Mouse (Mus musculus): ENCODE data around the gene Slk.

The Slk gene

DNA sequence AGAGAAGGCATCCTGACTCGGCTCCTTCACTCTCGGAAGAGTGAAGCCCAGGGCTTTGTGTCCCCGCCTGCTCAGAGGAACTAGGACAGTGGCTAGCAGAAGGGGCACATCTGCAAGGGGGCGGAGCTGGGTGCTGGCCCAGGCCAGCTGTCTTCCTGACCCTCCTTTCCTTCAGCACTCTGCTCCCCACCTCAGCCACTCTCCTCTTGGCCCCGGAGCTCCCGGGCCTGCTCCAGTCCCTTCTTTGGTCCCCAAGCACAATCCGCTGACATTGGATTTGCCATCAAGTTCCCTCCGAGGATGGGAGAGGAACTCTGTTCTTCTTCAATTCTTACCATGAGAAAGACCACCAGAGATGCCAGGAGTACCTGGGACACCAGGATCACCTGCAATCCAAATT, 72.8 kb downstream of the Slk start:
- DNase-seq (ENCODE audit: low spot score) = no peak

DNA sequence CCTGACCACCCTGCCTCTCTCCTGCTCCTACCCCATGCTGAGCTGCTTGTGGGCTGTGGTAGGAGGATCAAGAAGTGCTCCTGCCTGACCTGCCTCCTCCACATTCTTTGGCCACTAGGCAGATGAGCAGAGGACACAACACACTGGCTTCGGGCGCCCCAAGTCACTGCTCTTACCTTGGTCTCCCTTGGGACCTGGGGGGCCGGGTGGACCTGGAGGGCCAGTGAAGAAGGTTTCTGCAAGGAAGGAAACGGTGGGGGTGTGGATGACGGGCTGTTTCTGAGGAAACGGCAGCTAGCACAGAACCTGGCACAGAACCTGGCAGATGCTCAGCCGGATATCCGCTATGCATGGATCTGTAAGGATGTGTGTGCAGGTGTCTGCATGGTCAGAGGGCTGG, 73.7 kb downstream of the Slk start:
- no peak for DNase-seq (ENCODE audit: low spot score)

DNA sequence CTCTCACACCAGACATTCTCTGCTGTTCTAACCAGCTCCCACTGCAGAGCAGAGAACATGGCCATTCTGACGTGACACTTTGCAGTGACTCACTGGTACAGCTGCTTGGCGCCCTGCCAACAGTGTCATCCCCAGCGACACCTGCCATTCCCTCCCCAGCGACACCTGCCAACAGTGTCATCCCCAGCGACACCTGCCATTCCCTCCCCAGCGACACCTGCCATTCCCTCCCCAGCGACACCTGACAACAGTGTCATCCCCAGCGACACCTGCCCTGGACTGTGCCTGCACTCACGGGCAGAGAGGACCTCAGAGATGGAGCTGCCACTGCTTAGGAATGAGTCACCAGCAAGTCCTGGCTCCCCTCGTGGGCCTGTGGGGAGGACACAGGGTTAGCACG, 75.4 kb downstream of the Slk start:
- DNase-seq (ENCODE audit: low spot score) = no peak

DNA sequence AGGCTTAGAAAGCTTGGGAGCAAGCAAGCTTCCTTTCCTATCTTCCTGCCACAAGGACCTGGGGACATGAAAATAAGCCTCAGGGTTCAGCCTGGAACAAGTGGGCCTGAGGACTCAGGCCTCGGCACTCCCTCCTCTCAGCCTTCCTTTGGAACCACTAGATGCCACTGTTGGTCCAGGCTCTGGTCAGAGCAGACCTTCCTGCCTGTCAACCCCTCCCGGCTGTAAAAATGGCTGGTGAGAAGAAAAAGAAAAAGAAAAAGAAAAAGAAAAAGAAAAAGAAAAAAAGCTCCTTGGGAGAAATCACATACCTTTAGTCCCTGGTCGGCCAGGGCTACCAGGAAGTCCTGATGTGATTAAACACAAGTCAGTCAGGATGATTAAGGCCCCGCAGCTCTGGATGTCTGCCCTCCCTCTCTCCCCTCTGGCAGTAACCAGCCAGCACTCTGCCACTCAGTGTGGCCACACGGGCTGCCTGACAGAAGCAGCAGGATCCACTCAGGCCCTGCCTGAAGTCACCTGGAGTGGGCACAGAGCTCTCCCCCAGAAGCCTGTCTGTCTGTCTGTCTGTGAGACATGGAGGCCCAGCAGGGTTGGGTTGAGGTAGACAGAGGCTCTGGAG, 79.5 kb downstream of the Slk start:
- DNase-seq (ENCODE audit: low spot score) = peak; percentile 61

DNA sequence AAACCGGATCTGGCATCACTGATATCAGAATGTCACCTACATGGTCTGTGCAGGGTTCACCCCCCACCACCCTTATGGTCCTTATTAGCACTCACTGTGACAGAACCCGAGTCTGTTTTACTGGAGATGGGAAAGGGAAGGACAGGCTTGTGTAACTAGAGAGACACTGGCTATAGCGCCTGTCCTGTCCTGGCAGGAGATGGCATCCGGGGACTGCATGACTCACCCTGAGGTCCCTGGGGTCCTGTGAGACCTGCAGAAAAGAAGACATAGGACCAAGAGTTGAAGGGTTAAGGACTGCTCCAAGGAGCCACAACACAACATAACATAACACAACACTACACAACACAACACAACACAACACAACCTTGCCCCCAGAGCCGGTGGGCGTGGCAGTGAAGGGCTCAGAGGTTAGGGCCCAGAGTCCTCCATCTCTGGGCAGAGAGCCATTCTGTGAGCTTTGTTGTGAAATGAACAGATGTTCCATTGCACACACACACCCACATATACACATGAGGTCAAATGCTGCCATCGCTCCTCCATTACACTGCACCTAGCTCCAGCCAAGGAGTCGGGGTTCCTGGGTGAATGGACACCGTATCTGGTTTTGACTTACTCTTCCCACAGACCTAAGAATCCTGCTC, 80.4 kb downstream of the Slk start:
- DNase-seq (ENCODE audit: low spot score) = no peak

DNA sequence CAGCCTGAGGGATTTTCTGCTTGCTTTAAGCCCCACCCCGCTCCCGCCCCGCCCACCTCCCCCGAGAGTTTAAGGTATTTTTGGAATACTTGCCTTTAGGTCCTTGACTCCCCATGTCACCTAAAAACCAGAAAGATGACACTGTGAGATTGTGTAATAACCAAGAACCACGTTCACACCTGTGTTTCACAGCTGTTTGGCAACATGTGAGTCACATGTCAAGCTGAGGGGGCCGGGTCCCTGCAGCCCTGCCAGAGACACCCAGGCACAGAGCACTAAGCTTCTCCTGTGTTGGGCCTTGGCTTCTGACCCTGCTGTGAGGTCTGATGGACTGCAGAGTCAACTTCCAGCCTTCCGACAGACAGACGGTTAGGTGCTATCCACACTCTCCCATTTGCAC, 88.1 kb downstream of the Slk start:
- DNase-seq (ENCODE audit: low spot score) = no peak

DNA sequence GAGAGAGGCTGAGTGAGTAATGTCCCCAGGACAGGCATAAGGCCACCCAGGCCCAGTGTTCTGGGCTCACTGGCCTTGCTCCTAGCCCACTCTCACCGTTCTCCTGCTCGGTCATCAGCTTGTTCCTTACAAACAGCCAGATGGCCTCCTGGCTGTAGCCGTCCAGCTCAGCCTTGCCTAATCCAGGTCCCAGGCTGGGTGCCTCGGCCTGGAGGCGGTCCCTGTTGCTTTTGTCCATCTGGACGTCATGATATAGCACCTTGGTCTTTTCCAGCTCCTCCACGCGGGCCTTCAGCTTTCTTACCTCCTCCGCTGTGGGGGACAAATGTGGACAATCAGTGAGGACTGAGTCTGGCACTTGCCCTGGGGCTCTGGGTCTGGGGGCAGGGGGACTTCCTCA, 88.9 kb downstream of the Slk start:
- no peak for DNase-seq (ENCODE audit: low spot score)

DNA sequence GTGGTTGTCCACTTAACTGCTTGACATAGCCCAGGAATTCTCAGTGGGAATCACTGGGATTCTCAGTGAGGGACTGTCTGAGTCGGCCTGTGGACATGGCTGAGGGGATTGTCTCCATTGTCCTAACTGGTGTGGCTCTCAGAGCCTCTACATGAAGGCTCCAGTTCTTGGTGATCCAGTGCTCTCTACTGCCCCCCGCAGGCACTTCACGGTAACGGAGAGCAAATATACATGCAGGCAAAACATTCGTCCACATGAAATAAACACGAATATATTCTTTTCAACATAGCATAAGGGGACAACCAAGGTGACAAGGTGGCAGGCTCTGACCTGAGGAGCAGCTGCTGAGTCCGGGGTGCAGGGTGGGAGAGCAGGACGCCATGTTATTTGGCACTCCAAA, 94.9 kb downstream of the Slk start:
- no peak for DNase-seq (ENCODE audit: low spot score)

DNA sequence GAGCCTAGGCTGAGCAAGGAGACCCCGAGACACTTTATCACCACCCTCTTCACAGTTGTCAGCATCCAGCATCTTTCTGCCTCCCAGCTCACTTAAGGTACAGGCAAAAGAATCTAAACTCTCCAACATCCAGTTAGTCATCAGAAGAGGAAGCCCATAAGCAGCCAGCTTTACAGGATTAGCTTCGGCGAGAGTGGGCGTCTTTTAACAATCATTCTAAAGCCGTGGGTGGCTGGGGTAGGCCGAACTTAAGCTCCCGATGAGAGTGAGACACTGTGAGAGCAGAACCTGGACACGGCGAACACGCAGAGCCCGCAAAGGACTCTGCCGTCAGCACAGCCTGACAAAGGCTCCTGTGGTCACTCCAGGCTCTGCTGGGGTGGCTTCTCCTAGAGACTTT, 99.2 kb downstream of the Slk start:
- DNase-seq (ENCODE audit: low spot score) = no peak

DNA sequence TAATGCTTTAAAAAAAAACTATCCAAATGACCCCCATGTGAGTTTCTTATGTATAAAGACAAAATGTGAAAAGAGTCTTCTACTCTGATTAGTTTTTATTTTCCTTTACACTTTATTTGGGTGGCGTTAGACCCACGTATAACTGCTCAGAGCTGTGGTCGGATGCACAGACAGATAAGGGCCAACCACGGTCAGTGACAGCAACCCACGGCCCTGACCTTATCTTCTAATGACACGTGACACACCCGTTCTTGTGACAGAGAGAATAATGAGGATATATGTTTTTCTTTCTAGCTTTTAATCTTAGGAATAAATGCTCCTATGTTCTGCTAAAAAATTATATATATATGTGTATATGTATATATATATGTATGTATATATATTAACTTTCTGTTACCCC, 110.1 kb downstream of the Slk start:
- no peak for DNase-seq (ENCODE audit: low spot score)

DNA sequence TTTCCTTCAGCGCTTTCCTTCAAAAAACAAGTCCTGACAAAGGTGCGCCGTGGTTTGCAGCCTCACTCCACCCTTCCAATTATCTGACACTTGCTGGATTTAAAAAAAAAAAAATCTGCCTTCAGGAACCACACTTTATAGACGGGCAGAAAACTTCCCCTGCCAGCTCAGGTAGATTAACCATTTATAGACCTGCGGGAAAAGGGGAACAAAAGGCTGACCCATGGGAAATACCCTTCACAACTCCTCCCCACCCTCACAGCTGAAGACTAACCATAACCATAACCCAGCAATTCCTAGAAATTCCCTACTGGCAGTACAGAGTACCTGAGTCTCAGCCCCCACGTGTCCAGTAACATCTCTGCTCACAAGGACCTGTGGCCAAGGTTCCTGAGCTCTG, 112.5 kb downstream of the Slk start, which contains the start of gene Col17a1:
Gene Col17a1, minus strand, starts transcription at position 101 of the 400 bp plus-strand sequence.
- no peak for DNase-seq (ENCODE audit: low spot score)
